Comparison of ENCODE assay signal across 9 mouse cellular contexts in the genomic region with DNA sequence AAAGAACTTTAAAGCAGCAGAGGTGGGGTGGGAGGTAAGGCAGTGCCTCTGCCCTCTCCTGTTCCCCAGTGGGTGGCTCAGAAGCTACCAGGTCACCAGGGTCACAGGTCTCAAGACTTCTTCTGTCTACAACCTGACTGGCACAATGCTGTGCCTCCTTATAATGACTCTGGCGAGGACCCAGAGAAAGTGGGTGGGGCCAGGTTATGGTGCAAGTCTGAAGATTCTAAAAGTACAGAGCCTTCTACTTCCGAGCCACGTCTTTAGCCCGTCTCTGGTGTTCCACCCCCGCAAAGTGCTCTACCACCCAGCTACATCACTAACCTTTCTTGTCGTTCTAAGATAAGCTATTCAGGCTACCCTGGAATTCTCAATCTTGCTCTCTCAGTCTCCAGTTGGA. TPM values are rescaled to one million over a fixed set of nuclear protein-coding genes. Genes with fewer than 3 reads are reported as not detected.
DNase-seq lines count a peak whose midpoint lies in the region; ATAC-seq and TF ChIP-seq lines count a peak whose summit lies in the region.
"Had no signal": no experiment of that assay in that cellular context is flagged by ENCODE, and none has a peak within 500 bp of the region (broad histone marks: within the 10 kb centered on the region; RNA-seq: fewer than 3 reads in every experiment).

No protein-coding gene starts in this region.

- TF ChIP-seq POLR2A in bone marrow, adult 2 months (IDR thresholded peaks at IDR 0.05; ENCODE audit: borderline replicate concordance, control insufficient read depth, low read depth, low read length), result 0 out of 2 replicates have a peak, but pooled peaks have one; percentile 26
- no peak for TF ChIP-seq POLR2A in spleen, adult 2 months (IDR thresholded peaks at IDR 0.05; ENCODE audit: low read depth, low read length)

- peaks cover 7% of the 10 kb centered on the region; the same call in 1 of the 2 replicates for H3K36me3 ChIP-seq in liver, postnatal 0 days (replicated peaks; ENCODE audit: insufficient read depth, low read length)
- peaks cover 4% of the 10 kb centered on the region; the same call in 1 of the 2 replicates for H3K36me3 ChIP-seq in spleen, adult 2 months (ENCODE audit: control insufficient read depth, insufficient read depth, low read length)
- H3K36me3 ChIP-seq in hindbrain, embryonic 10.5 days, result peaks cover 27% of the 10 kb centered on the region

- no peak for TF ChIP-seq EP300 in liver, postnatal 0 days (IDR thresholded peaks at IDR 0.05; ENCODE audit: low read depth)

- intact Hi-C loops in heart, postnatal 14 days (cut with DNase I), result no loop called here
- intact Hi-C loops in left cerebral cortex, postnatal 4 days (cut with DNase I), result no loop called here

- no peaks in the 10 kb centered on the region for H3K27me3 ChIP-seq in liver, postnatal 0 days (ENCODE audit: insufficient read depth, low read length)
- no peaks in the 10 kb centered on the region for H3K27me3 ChIP-seq in spleen, adult 2 months (ENCODE audit: control insufficient read depth, insufficient read depth, low read length)
- H3K27me3 ChIP-seq in hindbrain, embryonic 10.5 days (ENCODE audit: insufficient read depth, poor library complexity, severe bottlenecking), result no peaks in the 10 kb centered on the region
- H3K27me3 ChIP-seq: limb, embryonic 12.5 days had no signal

- peaks cover 8% of the 10 kb centered on the region for H3K4me1 ChIP-seq in bone marrow, adult 2 months (ENCODE audit: control insufficient read depth, insufficient read depth, low read length)
- peaks cover 47% of the 10 kb centered on the region for H3K4me1 ChIP-seq in liver, postnatal 0 days (ENCODE audit: insufficient read depth)
- H3K4me1 ChIP-seq in spleen, adult 2 months (ENCODE audit: control insufficient read depth, insufficient read depth, insufficient read length), result peaks cover 66% of the 10 kb centered on the region
- H3K4me1 ChIP-seq in hindbrain, embryonic 10.5 days (replicated peaks), result peaks cover 35% of the 10 kb centered on the region

- no peak overlapping the region for H3K4me3 ChIP-seq in bone marrow, adult 2 months (replicated peaks; ENCODE audit: control insufficient read depth, low read depth, low read length)
- 0 out of 2 replicates have a peak overlapping the region, but pooled peaks have one; percentile 17 for H3K4me3 ChIP-seq in liver, postnatal 0 days (ENCODE audit: low read depth, low read length)
- H3K4me3 ChIP-seq in spleen, adult 2 months (ENCODE audit: extremely low read depth, insufficient read depth, insufficient read length), result no peak overlapping the region
- H3K4me3 ChIP-seq in hindbrain, embryonic 10.5 days, result no peak overlapping the region
- H3K4me3 ChIP-seq: limb, embryonic 12.5 days had no signal

- no peak for TF ChIP-seq CTCF in bone marrow, adult 2 months (IDR thresholded peaks at IDR 0.05; ENCODE audit: control insufficient read depth, insufficient read depth, low read length)
- TF ChIP-seq CTCF in liver, postnatal 0 days (IDR thresholded peaks at IDR 0.05; ENCODE audit: low read depth), result no peak
- no peak for TF ChIP-seq CTCF in spleen, adult 2 months (IDR thresholded peaks at IDR 0.05; ENCODE audit: extremely low read depth, insufficient read depth, insufficient read length, insufficient replicate concordance)

- ATAC-seq in liver, postnatal 0 days, result peak; percentile 60

- H3K9me3 ChIP-seq in liver, postnatal 0 days (ENCODE audit: low read length), result no peaks in the 10 kb centered on the region
- H3K9me3 ChIP-seq in hindbrain, embryonic 10.5 days, result no peaks in the 10 kb centered on the region
- H3K9me3 ChIP-seq: limb, embryonic 12.5 days had no signal

- peak overlapping the region; percentile 95 for H3K27ac ChIP-seq in bone marrow, adult 2 months (ENCODE audit: control insufficient read depth, insufficient read depth, low read depth, low read length, poor library complexity)
- H3K27ac ChIP-seq in liver, postnatal 0 days (ENCODE audit: low read depth), result peak overlapping the region; percentile 87
- H3K27ac ChIP-seq in spleen, adult 2 months (ENCODE audit: insufficient read depth, low read length), result peak overlapping the region; percentile 98
- no peak overlapping the region for H3K27ac ChIP-seq in hindbrain, embryonic 10.5 days

- DNase-seq in heart, adult 11 months, result peak; percentile 93
- no peak for DNase-seq in heart, postnatal 14 days
- DNase-seq in liver, postnatal 0 days, result peak; percentile 64
- DNase-seq in spleen, adult 2 months (ENCODE audit: low read depth in 1 of 2, low spot score in 2 of 2), result peak; percentile 61 to 66
- DNase-seq in left cerebral cortex, postnatal 4 days, result no peak
- DNase-seq in hindbrain, embryonic 10.5 days (ENCODE audit: low spot score), result no peak
- no peak for DNase-seq in layer of hippocampus, adult 18-20 months (ENCODE audit: low spot score in 2 of 2)

- WGBS in bone marrow, adult 2 months, result 1% methylated on average over 6 of the region's 6 CpGs
- WGBS in liver, postnatal 0 days (ENCODE audit: insufficient replicate concordance), result 25% methylated on average over 6 of the region's 6 CpGs
- 9% methylated on average over 6 of the region's 6 CpGs for WGBS in spleen, adult 2 months
- WGBS in hindbrain, embryonic 10.5 days, result 75% methylated on average over 6 of the region's 6 CpGs

- peak overlapping the region; percentile 58 for H3K4me2 ChIP-seq in liver, postnatal 0 days (ENCODE audit: low read depth, low read length)
- H3K4me2 ChIP-seq: limb, embryonic 12.5 days had no signal

- peak overlapping the region; percentile 44; the same call in 1 of the 2 replicates for H3K9ac ChIP-seq in liver, postnatal 0 days (replicated peaks)
- H3K9ac ChIP-seq: limb, embryonic 12.5 days had no signal

RNA-seq across cellular contexts. Expression of a gene that starts 2.7 kb away (rescaled TPM):
- total RNA-seq in heart, postnatal 14 days (2021), result 1 to 10 TPM; 6.0 to 7.1 TPM
- polyA plus RNA-seq in bone marrow, adult 2 months (2011; ENCODE audit: insufficient read depth, insufficient read length, low replicate concordance, missing spikeins), result 78.6 and 222 TPM in 2 replicates
- polyA plus RNA-seq in liver, postnatal 0 days (2015; fragmentation: Nextera tagmentation; extraction: Ambion mirVana), result 24.4 and 26.0 TPM in 2 replicates
- polyA plus RNA-seq in spleen, adult 2 months (2012; rRNA removed), result 103 and 151 TPM in 2 replicates
- total RNA-seq in left cerebral cortex, postnatal 4 days (2021), result 1 to 10 TPM; 2.5 to 3.7 TPM
- polyA plus RNA-seq in hindbrain, embryonic 10.5 days (2016; fragmentation: Nextera tagmentation; extraction: Ambion mirVana), result 2.6 and 3.1 TPM in 2 replicates
- total RNA-seq in layer of hippocampus, adult 18-20 months (2021), result 1 to 10 TPM; 8.6 to 9.2 TPM

RNA-seq across cellular contexts. Expression of a gene that starts 48.3 kb away (rescaled TPM):
- total RNA-seq in heart, postnatal 14 days (2021), result 1 to 10 TPM; 6.6 to 8.6 TPM
- polyA plus RNA-seq in bone marrow, adult 2 months (2011; ENCODE audit: insufficient read depth, insufficient read length, low replicate concordance, missing spikeins), result 3.0 and 5.5 TPM in 2 replicates
- polyA plus RNA-seq in liver, postnatal 0 days (2015; fragmentation: Nextera tagmentation; extraction: Ambion mirVana), result 1.8 and 2.1 TPM in 2 replicates
- 6.4 and 7.7 TPM in 2 replicates for polyA plus RNA-seq in spleen, adult 2 months (2012; rRNA removed)
- 10 to 100 TPM; 16.5 to 19.4 TPM for total RNA-seq in left cerebral cortex, postnatal 4 days (2021)
- 6.8 and 9.3 TPM in 2 replicates for polyA plus RNA-seq in hindbrain, embryonic 10.5 days (2016; fragmentation: Nextera tagmentation; extraction: Ambion mirVana)
- 10 to 100 TPM; 15.7 to 16.8 TPM for total RNA-seq in layer of hippocampus, adult 18-20 months (2021)

RNA-seq across cellular contexts. Expression of a gene that starts 55.5 kb away (rescaled TPM):
- total RNA-seq in heart, postnatal 14 days (2021), result 10 to 100 TPM; 25.3 to 25.8 TPM
- polyA plus RNA-seq in bone marrow, adult 2 months (2011; ENCODE audit: insufficient read depth, insufficient read length, low replicate concordance, missing spikeins), result 10.4 and 12.5 TPM in 2 replicates
- 10.2 and 10.8 TPM in 2 replicates for polyA plus RNA-seq in liver, postnatal 0 days (2015; fragmentation: Nextera tagmentation; extraction: Ambion mirVana)
- 10.7 and 12.0 TPM in 2 replicates for polyA plus RNA-seq in spleen, adult 2 months (2012; rRNA removed)
- total RNA-seq in left cerebral cortex, postnatal 4 days (2021), result 10 to 100 TPM; 21.2 to 23.2 TPM
- polyA plus RNA-seq in hindbrain, embryonic 10.5 days (2016; fragmentation: Nextera tagmentation; extraction: Ambion mirVana), result 31.0 and 35.7 TPM in 2 replicates
- total RNA-seq in layer of hippocampus, adult 18-20 months (2021), result 10 to 100 TPM; 13.7 to 14.4 TPM

Comparison
In these comparisons a context has a peak if more than half of its experiments do, and no peak if none do; other contexts are left out.
1. DNase-seq: peak in heart, adult 11 months (single experiment), liver, postnatal 0 days (single experiment) and spleen, adult 2 months (2 of 2); none in heart, postnatal 14 days (0 of 2), left cerebral cortex, postnatal 4 days (single experiment), hindbrain, embryonic 10.5 days (single experiment) and layer of hippocampus, adult 18-20 months (0 of 2).